ENCODE assay signal across 14 mouse cellular contexts in the genomic region with DNA sequence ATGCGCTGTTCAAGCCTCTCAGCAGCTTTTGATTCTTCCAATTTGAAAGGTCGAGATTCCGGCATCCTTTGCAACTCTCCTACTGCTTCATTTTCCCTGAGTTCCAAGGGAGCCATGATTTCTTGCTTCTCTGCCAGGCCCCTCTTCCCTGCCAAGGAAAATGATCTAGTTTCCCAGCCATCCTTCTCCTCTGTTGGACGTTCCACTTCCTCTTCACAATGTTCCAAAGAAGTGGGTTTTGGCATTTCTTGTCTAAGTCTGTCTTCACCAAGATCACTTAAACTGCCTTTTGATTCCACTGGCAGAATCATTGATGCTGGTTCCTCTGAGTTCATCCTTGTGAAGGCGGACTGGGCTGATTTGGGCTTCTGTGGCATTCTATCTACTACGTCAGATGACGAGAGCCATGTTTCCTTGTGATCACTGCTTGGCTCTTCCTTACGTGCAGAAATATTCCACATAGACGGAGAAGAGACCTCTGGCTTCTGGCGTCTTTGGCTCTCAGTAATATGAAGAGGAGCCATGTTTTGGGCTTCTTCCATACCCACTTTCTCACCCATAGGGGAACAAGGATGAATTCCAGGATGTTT. TPM values are rescaled to one million over a fixed set of nuclear protein-coding genes. Genes with fewer than 3 reads are reported as not detected.
DNase-seq lines count a peak whose midpoint lies in the region.
"Had no signal": no experiment of that assay in that cellular context is flagged by ENCODE, and none has a peak within 500 bp of the region (broad histone marks: within the 10 kb centered on the region; RNA-seq: fewer than 3 reads in every experiment).

No protein-coding gene starts in this region.

- intact Hi-C loops in heart, postnatal 10 days (cut with DNase I): loop anchor here (5.0 kb wide), 1 partner anchor 150 kb away; no protein-coding TSS in a partner anchor

- peak; percentile 45 to 49 for DNase-seq in cerebellum, adult 18-20 months
- DNase-seq in cerebellum, adult 11 months: no peak
- peak; percentile 61 to 69 for DNase-seq in heart, postnatal 10 days
- no peak for DNase-seq in heart, embryonic 10.5 days (ENCODE audit: low spot score)
- peak; percentile 58 to 64 for DNase-seq in right cerebral cortex, postnatal 10 days (ENCODE audit: low spot score in 2 of 2)
- DNase-seq in right cerebral cortex, postnatal 4 days: no peak
- DNase-seq in thymus, postnatal 10 days (ENCODE audit: low spot score in 2 of 2): no peak
- DNase-seq in adrenal gland, postnatal 4 days (ENCODE audit: low spot score in 2 of 2): no peak
- DNase-seq: adrenal gland, adult 2 months; kidney, postnatal 25 days; liver had no signal

- peaks cover 4% of the 10 kb centered on the region; the same call in 1 of the 2 replicates for H3K4me1 ChIP-seq in heart, embryonic 10.5 days
- H3K4me1 ChIP-seq: embryonic facial prominence, embryonic 13.5 days; lung, embryonic 15.5 days; midbrain, embryonic 10.5 days had no signal

- no peak overlapping the region for H3K4me3 ChIP-seq in heart, embryonic 10.5 days
- H3K4me3 ChIP-seq: embryonic facial prominence, embryonic 13.5 days; lung, embryonic 15.5 days; midbrain, embryonic 10.5 days had no signal

- no peaks in the 10 kb centered on the region for H3K27me3 ChIP-seq in heart, embryonic 10.5 days (ENCODE audit: insufficient read depth, poor library complexity, severe bottlenecking)
- H3K27me3 ChIP-seq: embryonic facial prominence, embryonic 13.5 days; lung, embryonic 15.5 days had no signal

- H3K9me3 ChIP-seq in heart, embryonic 10.5 days: no peaks in the 10 kb centered on the region
- H3K9me3 ChIP-seq: lung, embryonic 15.5 days; midbrain, embryonic 10.5 days had no signal

- 86% methylated on average over 10 of the region's 10 CpGs for WGBS in heart, embryonic 10.5 days

- peaks cover 7% of the 10 kb centered on the region; the same call in 1 of the 2 replicates for H3K36me3 ChIP-seq in heart, embryonic 10.5 days
- H3K36me3 ChIP-seq: embryonic facial prominence, embryonic 13.5 days; lung, embryonic 15.5 days; midbrain, embryonic 10.5 days had no signal

- H3K27ac ChIP-seq in heart, embryonic 10.5 days: no peak overlapping the region
- H3K27ac ChIP-seq: embryonic facial prominence, embryonic 13.5 days; lung, embryonic 15.5 days; midbrain, embryonic 10.5 days had no signal

RNA-seq across cellular contexts. Expression of gene Cmya5, which starts 52.6 kb away (rescaled TPM):
- total RNA-seq in heart, postnatal 10 days (2021): 100 to 1,000 TPM; 118 to 123 TPM
- polyA plus RNA-seq in heart, embryonic 10.5 days (2016; fragmentation: Nextera tagmentation; extraction: Ambion mirVana): 1.4 and 2.5 TPM in 2 replicates
- total RNA-seq in adrenal gland, postnatal 4 days (2021): 1 to 10 TPM; 3.7 to 7.3 TPM

Comparison
In these comparisons a context has a peak if more than half of its experiments do, and no peak if none do; other contexts are left out.
1. DNase-seq: peak in cerebellum, adult 18-20 months (2 of 2), heart, postnatal 10 days (2 of 2) and right cerebral cortex, postnatal 10 days (2 of 2); none in cerebellum, adult 11 months (single experiment), heart, embryonic 10.5 days (single experiment), right cerebral cortex, postnatal 4 days (single experiment), thymus, postnatal 10 days (0 of 2) and adrenal gland, postnatal 4 days (0 of 2).
2. RNA of gene Cmya5, which starts 52.6 kb away (total RNA-seq): 118 to 123 TPM in heart, postnatal 10 days; 3.7 to 7.3 TPM in adrenal gland, postnatal 4 days; every median in the first group is over 10 times any median in the second.